Mouse (Mus musculus): ENCODE data around the gene Prnp.

- TF ChIP-seq CTCF (IDR thresholded peaks at IDR 0.05; ENCODE audit: borderline replicate concordance, insufficient read depth, low read depth, low read length) (no peak), POLR2A (IDR thresholded peaks at IDR 0.05; ENCODE audit: borderline replicate concordance, insufficient read depth, low read length) (0 out of 2 replicates have a peak, but pooled peaks have one; percentile 14)
These were observed 1.6 kb downstream of the Prnp start for GRCm38 (mm10) chr2:131911341-131911740.
